Comparison of ENCODE assay signal across 10 mouse cellular contexts in genomic region chr17:12029921-12030461, GRCm38 (mm10).
DNase-seq lines count a peak whose midpoint lies in the region; ATAC-seq lines count a peak whose summit lies in the region.
"Had no signal": no experiment of that assay in that cellular context is flagged by ENCODE, and none has a peak within 500 bp of the region (broad histone marks: within the 10 kb centered on the region; RNA-seq: fewer than 3 reads in every experiment).

No protein-coding gene starts in this region.

- no peak for ATAC-seq in kidney, embryonic 15.5 days (replicated peaks; ENCODE audit: low FRiP score)
- peak; percentile 40; the same call in 1 of the 2 replicates for ATAC-seq in hindbrain, embryonic 15.5 days (ENCODE audit: low FRiP score, low read depth)
- ATAC-seq in neural tube, embryonic 11.5 days (ENCODE audit: insufficient read depth, low FRiP score, low TSS enrichment): peak; percentile 76

- H3K4me3 ChIP-seq in kidney, embryonic 15.5 days (replicated peaks): no peak overlapping the region
- H3K4me3 ChIP-seq in hindbrain, embryonic 15.5 days: 0 out of 2 replicates have a peak overlapping the region, but pooled peaks have one; percentile 5
- no peak overlapping the region for H3K4me3 ChIP-seq in neural tube, embryonic 11.5 days (ENCODE audit: low read depth, low read length)

- no peaks in the 10 kb centered on the region for H3K9me3 ChIP-seq in kidney, embryonic 15.5 days (replicated peaks)
- no peaks in the 10 kb centered on the region for H3K9me3 ChIP-seq in hindbrain, embryonic 15.5 days
- no peaks in the 10 kb centered on the region for H3K9me3 ChIP-seq in neural tube, embryonic 11.5 days (ENCODE audit: control insufficient read depth, low read length)

- 13% methylated on average over 14 of the region's 14 CpGs for WGBS in kidney, embryonic 15.5 days
- 12% methylated on average over 14 of the region's 14 CpGs for WGBS in hindbrain, embryonic 15.5 days
- whole genome bisulfite sequencing in neural tube, embryonic 11.5 days: 6% methylated on average over 14 of the region's 14 CpGs

- peak overlapping the region; percentile 39 for H3K4me2 ChIP-seq in kidney, embryonic 15.5 days
- H3K4me2 ChIP-seq in hindbrain, embryonic 15.5 days: peak overlapping the region; percentile 43
- peak overlapping the region; percentile 37 for H3K4me2 ChIP-seq in neural tube, embryonic 11.5 days (ENCODE audit: low read depth)

- H3K27ac ChIP-seq in kidney, embryonic 15.5 days: no peak overlapping the region
- H3K27ac ChIP-seq in hindbrain, embryonic 15.5 days (replicated peaks): peak overlapping the region; percentile 43
- H3K27ac ChIP-seq in neural tube, embryonic 11.5 days (ENCODE audit: low read depth, low read length): peak overlapping the region; percentile 93

- DNase-seq in kidney, adult 18-20 months: no peak
- peak; percentile 42 for DNase-seq in embryo, embryonic 9.5 days (ENCODE audit: extremely low spot score)
- peak; percentile 57 for DNase-seq in neural tube, embryonic 11.5 days (ENCODE audit: low spot score)
- DNase-seq in cerebellum, adult 8-10 months: no peak
- no peak for DNase-seq in adrenal gland, postnatal 4 days (ENCODE audit: low spot score in 2 of 2)
- no peak for DNase-seq in frontal cortex, adult 2 months (ENCODE audit: extremely low spot score in 1 of 2, low spot score in 1 of 2)
- DNase-seq: adrenal gland, postnatal 25 days; right cerebral cortex, postnatal 4 days had no signal

- H3K9ac ChIP-seq in kidney, embryonic 15.5 days: no peak overlapping the region
- H3K9ac ChIP-seq in hindbrain, embryonic 15.5 days: no peak overlapping the region
- peak overlapping the region; percentile 20; the same call in 1 of the 2 replicates for H3K9ac ChIP-seq in neural tube, embryonic 11.5 days (ENCODE audit: low read length)

- 0 out of 2 replicates have a peak, but pooled peaks cover 10% of the 10 kb centered on the region for H3K27me3 ChIP-seq in kidney, embryonic 15.5 days
- no peaks in the 10 kb centered on the region for H3K27me3 ChIP-seq in hindbrain, embryonic 15.5 days
- no peaks in the 10 kb centered on the region for H3K27me3 ChIP-seq in neural tube, embryonic 11.5 days (ENCODE audit: control insufficient read depth, insufficient read depth, low read length)

- H3K4me1 ChIP-seq in kidney, embryonic 15.5 days: peaks cover 28% of the 10 kb centered on the region
- peaks cover 23% of the 10 kb centered on the region for H3K4me1 ChIP-seq in hindbrain, embryonic 15.5 days (replicated peaks)
- H3K4me1 ChIP-seq in neural tube, embryonic 11.5 days (ENCODE audit: control insufficient read depth, insufficient read depth, low read length): peaks cover 14% of the 10 kb centered on the region

- H3K36me3 ChIP-seq in kidney, embryonic 15.5 days: no peaks in the 10 kb centered on the region
- no peaks in the 10 kb centered on the region for H3K36me3 ChIP-seq in hindbrain, embryonic 15.5 days
- H3K36me3 ChIP-seq in neural tube, embryonic 11.5 days (ENCODE audit: control insufficient read depth, insufficient read depth, low read length): no peaks in the 10 kb centered on the region

Comparison
In these comparisons a context has a peak if more than half of its experiments do, and no peak if none do; other contexts are left out.
1. DNase-seq: peak in embryo, embryonic 9.5 days (single experiment) and neural tube, embryonic 11.5 days (single experiment); none in kidney, adult 18-20 months (single experiment), cerebellum, adult 8-10 months (single experiment), adrenal gland, postnatal 4 days (0 of 2) and frontal cortex, adult 2 months (0 of 2).
2. Peak in every context shown above with its lines, with median percentiles within 50 percentile points of each other: H3K4me2 ChIP-seq.